Mouse (Mus musculus) thymus, adult 18-20 months (tissue): Measurements from ENCODE around the gene Hist1h2ae.
"Not testable (repeated sequence)": the region's sequence is repeated elsewhere in the genome, so short reads cannot be mapped to it uniquely, and the experiment has no call there.

Source experiments
- DNase-seq, 2 experiments: peaks; one replicate each; pipeline ENCODE4 v3.0.0; 2022; ENCODE audit warnings: mixed read lengths in 2 of 2

The Hist1h2ae gene

DNA sequence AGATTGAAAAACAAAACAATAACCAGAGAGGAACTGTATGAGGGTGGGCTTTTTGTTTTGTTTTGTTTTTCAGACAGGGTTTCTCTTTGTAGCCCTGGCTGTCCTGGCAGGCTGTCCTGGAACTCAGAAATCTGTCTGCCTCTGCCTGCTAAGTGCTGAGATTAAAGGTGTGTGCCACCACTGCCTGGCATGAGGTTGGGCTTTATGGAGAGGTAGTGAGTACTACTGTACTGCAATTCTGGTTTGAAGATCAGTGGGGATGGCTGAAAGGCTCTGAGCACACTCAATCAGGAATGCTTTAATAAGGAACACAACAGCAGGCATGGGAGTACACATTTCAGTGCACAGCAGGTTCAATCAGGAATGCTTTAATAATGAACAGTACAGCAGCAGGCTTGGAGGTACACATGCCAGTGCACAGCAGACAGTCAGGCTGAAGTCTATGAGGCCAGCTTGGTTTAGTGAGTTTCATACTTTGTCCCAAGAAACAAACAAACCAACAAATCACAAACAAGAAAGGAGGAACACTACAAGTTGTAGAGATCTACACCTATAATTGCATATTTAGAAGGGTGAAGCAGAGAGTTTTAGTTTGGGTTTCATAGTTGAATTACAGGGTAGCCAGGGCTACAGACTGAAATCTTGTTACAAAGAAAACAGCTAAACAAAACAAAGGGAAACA, 12.5 kb upstream of the Hist1h2ae start:
- DNase-seq, result no peak

GRCm38 (mm10) chr13:23582219-23583056, 11.4 kb upstream of the Hist1h2ae start:
- DNase-seq, result no peak

DNA sequence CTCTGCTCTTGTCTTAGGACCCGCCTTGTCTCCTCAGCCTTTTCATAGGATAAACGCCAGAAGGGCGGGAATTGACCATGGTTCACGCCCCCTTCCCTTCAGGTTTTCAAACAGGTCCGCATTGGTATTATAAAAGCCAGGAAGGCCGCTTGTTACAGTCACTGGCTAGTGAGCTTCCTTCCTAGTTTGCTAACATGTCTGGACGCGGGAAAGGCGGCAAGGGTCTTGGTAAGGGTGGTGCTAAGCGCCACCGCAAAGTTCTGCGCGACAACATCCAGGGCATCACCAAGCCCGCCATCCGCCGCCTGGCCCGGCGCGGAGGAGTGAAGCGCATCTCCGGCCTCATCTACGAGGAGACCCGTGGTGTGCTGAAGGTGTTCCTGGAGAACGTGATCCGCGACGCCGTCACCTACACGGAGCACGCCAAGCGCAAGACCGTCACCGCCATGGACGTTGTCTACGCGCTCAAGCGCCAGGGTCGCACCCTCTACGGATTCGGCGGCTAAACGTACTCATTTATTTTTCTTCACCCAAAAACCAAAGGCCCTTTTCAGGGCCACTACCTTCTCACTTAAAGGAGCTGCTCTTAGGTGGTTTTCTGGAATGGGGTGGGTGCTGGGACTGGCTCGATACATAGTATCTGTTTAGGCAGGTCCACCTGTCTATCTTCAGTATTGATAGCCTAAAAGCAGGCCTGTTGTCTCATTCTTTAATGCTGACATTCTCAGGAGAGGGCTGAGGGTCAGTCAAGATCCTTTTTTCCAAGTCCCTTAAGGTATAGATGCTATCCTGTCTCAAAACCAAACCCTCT, 10.6 kb upstream of the Hist1h2ae start, which contains the start of gene Hist1h4d:
Hist1h4d (plus strand) TSS at position 191 of the 811 bp plus-strand sequence.
- peak; percentile 89 to 97 for DNase-seq

DNA sequence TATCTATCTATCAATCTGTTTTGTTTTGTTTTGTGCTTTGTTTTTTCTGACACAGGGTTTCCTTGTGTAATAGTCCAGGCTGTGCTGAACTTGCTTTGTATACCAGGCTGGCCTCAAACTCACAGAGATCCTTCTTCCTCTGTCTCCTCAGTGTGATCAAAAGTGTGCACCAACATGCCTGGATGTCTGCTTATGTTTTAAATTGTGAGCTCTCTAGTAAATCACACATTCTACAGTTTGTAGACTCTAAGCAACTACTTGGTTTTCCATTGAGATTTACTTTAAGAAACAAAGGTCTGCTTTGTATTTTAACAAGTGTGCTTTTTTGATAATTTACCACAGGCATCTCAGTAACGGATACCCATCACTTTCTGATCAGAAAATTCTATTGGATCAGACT, 6.8 kb upstream of the Hist1h2ae start:
- DNase-seq, result no peak

DNA sequence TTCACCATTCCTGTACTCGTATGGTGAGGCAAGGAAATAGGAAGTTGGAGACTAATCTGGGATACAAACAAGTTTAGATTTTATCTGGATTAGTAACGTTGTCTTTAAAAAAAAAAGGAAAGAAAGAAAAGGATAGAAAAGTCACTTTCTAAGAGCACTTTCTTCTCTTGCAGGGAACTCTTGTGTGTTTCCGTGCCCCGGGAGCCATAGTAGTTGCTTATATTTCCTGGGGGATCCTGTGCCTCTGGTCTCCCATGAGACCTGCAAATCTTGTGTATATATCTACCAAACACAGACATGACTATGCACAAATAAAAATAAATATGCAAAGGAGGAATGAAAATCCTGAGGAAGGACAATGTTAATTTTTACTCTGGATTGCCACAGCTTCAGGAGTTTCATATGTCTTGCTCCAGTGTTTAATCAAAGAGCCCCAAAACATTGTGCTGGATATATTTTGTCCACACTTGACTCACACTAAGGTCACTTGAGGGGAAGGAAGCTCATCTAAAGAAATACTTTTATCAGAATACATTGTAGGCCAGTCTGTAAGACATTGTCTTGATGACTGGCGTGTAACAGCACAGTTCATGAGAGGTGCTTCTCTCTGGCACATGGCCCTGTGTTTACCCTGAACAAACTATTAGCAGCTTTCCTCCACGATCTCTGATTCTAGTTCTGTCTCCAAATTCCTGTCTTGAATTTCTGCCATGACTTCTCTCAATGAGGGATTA, 6.1 kb upstream of the Hist1h2ae start:
- no peak for DNase-seq

- DNase-seq, result no peak
Measured at GRCm38 (mm10) chr13:23576351-23576881, 5.4 kb upstream of the Hist1h2ae start.

DNA sequence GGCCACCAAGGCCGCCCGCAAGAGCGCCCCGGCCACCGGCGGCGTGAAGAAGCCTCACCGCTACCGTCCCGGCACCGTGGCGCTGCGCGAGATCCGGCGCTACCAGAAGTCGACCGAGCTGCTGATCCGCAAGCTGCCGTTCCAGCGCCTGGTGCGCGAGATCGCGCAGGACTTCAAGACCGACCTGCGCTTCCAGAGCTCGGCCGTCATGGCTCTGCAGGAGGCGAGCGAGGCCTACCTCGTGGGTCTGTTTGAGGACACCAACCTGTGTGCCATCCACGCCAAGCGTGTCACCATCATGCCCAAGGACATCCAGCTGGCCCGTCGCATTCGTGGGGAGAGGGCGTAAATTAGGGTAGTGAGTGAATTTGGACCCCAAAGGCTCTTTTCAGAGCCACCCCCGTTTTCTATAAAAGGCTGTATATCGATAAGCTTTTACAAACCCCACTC, 4.9 kb upstream of the Hist1h2ae start:
- peak in 1 of 2 experiments; percentile 32 for DNase-seq

DNA sequence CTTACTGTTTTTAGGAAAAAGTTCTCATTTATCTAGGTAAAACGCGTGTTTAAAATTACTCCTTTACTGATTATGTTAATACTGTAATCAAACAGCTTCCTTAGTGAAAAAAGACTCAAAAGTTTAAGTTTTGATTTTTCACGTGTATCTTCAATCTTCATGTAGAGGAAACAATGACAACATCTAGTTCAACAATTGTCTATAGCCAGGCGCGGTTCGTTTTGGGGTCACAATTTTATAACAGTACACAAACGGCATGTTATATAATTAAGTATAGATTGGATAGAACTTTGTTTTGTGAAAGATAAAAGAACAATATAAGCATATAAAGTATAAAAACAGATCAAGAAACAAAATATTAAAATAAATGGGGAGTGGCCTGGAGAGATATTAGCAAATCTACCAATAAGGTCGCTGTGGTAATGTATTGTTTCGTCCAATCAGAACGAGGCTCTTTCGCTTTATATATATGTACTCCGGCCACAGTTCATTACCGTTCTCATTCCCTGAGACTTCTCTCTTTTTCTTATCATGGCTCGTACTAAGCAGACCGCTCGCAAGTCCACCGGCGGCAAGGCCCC, 4.3 kb upstream of the Hist1h2ae start, which contains the start of gene Hist1h3d:
Hist1h3d (plus strand) TSS at position 493 of the 581 bp plus-strand sequence.
- peak in 1 of 2 experiments; percentile 32 for DNase-seq

- DNase-seq, result not testable (repeated sequence)
Measured at GRCm38 (mm10) chr13:23574546-23575170, 3.6 kb upstream of the Hist1h2ae start.

DNA sequence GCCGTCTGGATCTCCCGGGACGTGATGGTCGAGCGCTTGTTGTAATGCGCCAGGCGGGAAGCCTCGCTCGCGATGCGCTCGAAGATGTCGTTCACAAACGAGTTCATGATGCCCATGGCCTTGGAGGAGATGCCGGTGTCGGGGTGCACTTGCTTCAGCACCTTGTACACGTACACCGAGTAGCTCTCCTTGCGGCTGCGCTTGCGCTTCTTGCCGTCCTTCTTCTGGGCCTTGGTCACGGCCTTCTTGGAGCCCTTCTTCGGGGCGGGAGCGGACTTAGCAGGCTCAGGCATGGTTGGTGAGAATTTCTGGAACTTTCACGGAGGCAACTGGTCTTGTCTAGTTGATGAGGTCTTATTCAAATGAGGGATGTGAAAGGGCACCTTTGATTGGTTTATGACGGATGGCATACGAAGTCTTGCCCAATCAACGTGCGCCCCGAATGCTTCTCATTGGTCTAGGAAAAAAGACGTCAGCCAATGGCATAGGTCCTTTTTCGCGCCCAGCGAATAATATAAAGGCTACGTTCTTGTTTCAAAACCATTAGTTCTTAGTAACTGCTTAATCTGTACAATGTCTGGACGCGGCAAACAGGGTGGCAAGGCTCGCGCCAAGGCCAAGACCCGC, 3.0 kb upstream of the Hist1h2ae start, which contains the start of the genes Hist1h2bf and Hist1h2ad:
Hist1h2bf (minus strand) TSS at position 299 of the 627 bp plus-strand sequence.
Hist1h2ad (plus strand) TSS at position 484 of the 627 bp plus-strand sequence.
- peak; percentile 81 to 94 for DNase-seq

DNA sequence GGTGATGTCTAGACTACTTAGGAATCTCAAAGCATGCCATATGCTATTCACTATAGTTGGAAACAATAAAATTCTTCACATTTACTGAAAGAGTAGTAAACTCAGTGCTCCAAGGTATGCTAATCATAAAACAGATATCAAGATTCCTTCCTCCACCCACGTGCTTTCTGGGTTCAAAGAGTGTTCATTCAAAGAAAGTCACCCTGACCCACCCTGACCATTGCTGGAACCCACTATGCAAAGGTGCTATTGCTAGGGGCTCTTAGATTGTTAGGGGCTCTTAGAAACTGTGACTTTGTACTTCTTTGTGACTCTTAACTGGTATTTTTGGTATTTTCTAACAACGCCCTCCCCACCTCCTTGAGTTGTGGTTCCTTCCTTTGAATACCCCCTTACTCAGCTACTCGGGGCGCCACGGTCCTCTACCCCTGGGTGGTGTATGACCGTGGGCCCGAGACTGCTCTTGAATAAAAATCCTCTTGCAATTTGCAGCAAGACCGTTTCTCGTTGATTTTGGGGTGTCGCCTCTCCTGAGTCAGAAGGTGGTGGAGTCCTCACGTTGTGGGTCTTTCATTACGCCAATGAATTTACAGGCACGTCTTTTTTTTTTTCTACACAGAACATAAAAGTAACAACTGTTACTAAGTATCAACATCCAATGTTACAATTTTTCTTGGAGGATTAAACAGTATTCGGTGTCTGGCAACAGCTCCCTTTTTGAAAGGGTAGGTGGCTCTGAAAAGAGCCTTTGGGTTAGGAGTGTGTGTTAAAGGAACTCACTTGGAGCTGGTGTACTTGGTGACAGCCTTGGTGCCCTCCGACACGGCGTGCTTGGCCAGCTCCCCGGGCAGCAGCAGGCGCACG, 2.2 kb upstream of the Hist1h2ae start:
- peak in 1 of 2 experiments; percentile 29 for DNase-seq

GRCm38 (mm10) chr13:23572218-23573033, 1.4 kb upstream of the Hist1h2ae start:
- no peak for DNase-seq

- DNase-seq, result not testable (repeated sequence)
Measured at GRCm38 (mm10) chr13:23571504-23572217, 641 bp upstream of the Hist1h2ae start.

- DNase-seq, result not testable (repeated sequence)
Measured at GRCm38 (mm10) chr13:23570261-23571021, 579 bp downstream of the Hist1h2ae start.

DNA sequence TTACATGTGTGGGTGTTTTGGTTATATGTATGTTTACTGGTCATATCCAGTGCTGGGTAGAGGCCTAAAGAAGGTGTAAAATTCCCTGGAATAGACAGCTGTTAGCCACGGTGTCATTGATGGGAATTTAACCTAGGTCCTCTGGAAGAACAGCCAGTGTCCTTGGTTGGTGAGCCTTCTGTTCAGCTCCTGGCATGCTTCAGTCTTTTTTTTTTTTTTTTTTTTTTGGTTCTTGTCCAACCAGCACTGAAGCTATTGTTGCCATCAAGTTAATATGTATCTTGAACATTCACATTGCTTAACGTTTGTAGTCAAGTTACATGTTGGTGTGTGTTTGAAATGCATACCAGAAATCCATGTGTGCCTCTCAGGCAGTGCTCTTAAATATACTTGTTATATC, 6.5 kb downstream of the Hist1h2ae start:
- no peak for DNase-seq

DNA sequence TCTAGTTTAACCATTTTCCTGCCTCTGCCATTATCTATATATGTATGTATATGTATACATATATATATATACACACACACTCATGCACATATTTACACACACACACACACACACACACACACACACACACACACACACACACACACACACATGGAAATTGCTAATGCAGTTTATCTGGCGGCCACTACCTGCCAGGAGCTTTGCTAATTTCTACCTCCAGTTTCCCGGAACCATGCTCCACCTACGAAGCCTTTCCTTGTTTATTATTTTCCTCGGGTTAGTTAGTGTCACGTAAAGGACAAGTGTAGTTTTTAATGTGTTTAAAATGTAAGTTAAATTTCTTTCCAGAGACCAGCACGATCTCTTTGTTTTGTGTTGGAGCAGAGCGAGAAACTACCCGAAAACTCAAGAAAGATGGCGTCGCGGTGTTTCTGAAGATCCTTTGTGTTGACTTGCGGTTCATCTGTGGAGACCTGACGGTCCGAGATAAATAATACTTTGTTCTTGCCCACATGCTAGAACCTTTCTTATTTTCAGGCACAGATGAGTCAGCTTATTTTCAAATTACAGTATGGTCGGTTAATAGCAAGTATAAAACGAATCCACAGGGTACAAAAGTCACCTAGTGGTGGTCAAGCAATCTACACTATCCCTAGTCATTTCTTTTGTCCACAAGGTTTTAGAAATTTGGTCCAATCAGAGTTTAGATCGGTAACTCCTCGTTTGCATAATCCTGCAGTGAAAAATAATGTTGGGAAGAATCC, 8.1 kb downstream of the Hist1h2ae start:
- DNase-seq, result no peak
